Mouse (Mus musculus) layer of hippocampus, adult 8-10 months (tissue): ENCODE results near the gene Itm2a. TPM values are rescaled to one million over a fixed set of nuclear protein-coding genes. Genes with fewer than 3 reads are reported as not detected.

Experiments
- DNase-seq, 2 experiments: peaks; one replicate each; pipeline ENCODE4 v3.0.0; 2022; ENCODE audit warnings: low spot score in 2 of 2
- total RNA-seq, 4 experiments: library from RNA; stranded (reverse); gene quantifications; 2 replicates each; pipeline ENCODE4 v1.2.4; 2022

Gene Itm2a
- total RNA-seq = 10 to 100 TPM; 32.8 to 38.9 (median 35.3) TPM

DNA sequence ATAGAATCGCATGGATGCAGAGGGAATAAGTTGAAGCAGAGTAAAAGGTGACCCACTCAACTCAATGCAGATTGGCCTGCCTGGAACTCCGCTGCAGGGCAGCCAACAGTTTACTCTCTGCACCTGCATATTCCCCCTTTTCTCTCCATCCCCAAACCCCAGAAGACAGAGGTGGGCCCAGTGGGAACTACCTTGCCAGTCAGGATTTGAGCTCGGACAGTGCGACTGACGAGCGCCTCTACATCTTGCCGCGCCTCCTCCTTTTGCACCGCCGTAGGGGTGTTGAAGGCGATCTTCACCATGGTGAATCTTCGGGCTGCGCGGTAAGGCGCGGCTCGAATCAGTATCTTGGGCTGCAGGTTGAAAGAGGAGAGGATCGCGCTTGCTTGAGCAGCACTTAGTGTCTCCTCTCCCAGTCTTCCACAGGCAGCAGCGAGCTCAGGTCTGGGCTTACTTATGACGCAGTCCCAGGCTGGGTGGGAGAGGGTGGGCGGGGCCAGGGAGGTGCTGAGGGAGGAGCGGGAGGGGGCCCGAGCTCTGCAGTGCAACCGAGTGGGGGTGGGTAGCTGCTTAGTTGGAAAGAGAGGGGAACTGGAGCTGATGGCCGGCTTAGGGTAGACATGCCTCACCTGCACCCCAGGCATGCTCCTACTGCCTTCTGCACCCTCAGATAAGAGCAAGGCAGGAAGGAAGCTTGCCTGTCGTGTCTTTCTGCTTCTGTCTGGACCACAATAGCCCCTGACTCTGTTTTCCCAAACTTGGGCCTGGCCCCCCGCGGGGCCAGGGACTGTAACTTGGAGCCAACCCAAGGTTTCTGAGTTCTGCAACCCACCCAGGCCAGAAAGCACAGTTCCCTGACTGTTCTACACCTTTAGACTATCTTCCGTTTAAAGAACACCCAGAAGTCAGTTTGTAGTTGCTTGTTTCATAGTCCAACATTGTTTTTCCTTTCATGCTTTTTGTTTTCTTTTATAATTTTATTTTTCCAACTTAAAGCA, at the start of gene Itm2a:
Itm2a (minus strand) TSS at position 462 of the 998 bp plus-strand sequence.
- peak in 1 of 2 experiments; percentile 1 for DNase-seq

DNA sequence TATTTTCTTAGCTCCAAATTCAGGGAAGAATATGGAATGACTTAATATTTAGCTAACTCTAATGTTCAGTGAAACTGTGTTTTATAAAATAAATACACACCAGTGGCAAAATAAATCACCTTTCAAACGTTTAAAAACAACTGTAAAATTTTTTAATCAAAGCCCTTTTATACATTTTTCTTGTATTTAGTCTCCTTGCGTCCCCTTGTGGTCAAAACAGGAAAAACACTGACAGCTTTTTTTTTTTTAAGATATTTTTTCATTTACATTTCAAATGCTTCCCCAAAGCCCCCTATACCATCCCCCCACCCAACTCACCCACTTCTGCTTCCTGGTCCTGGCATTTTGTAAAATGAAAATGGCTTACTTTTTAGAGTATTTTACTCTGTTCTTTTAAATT, 32.7 kb upstream of the Itm2a start:
- DNase-seq = no peak

DNA sequence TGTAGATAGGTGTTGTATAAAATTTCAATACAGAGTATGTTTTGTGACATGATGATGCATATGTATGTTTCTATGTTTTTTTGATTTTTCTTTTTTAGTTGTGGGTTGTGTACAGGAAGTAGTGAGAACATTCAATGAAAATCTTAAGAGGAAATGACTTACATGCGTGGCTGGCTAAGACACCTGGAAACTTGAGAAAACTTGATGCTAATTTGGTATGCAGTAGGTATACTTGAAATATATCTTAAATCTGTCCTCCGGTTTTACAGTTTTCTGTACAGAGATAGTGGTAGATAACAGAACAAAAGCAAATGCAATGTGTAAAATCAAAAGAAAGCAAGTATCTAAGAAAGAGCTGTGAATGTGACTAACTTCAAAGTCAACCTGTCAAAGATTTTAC, 18.1 kb upstream of the Itm2a start:
- no peak for DNase-seq

DNA sequence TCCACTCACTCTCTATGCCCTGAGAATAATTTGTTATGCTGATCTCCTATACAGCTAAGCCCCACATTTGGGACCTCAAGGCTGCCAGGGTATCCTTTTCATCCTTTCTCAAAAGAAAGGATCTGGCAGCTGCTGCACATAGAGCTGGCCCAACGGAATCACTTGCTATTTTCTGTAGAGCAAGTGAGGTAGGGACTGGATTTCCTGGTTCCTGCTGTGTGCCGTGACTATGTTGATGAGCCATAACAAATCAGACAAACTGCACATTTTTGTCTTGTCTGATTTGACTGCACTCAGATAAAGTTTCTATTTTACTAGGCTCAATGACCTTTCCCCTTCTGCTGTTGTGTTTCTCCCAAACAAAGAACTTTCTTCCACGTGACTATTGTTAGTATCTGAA, 14.2 kb upstream of the Itm2a start:
- DNase-seq = no peak

DNA sequence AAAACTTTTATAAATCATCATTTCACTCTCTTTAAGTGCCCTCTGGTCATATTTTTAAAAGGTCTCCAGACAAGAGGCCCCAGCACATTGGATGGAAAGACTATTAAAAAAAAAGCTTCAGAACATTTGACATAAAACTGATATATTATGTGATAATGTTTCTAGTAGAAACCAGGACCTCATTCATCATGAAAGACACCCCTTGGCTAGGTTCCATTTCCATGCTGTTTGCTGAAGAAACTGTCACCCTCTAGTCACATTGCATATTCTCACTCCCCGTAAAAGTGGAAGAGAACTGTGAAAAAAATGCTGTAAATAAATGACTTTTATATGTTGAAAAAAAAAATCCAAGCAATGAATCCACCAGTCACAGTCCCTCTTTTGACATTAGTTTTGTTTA, 12.8 kb upstream of the Itm2a start:
- DNase-seq = no peak

DNA sequence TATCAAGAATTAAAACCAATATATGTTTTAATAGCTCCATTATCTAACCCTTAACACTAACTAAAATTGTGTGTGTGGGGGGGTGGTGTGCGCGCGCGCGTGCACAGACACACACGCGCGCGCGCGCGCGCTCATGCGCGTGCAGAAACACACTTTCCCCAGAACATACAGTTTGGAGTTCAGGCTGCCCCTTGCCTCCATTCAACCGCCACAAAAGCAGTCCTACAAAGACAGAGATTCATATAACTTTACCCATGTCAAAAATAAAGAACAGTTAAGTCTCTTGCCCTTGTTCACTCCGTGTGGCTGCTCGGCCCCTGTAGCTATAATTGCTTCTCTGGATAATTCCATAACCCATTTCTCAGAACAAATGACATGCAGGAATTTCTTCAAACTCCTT, 695 bp downstream of the Itm2a start:
- DNase-seq = no peak

DNA sequence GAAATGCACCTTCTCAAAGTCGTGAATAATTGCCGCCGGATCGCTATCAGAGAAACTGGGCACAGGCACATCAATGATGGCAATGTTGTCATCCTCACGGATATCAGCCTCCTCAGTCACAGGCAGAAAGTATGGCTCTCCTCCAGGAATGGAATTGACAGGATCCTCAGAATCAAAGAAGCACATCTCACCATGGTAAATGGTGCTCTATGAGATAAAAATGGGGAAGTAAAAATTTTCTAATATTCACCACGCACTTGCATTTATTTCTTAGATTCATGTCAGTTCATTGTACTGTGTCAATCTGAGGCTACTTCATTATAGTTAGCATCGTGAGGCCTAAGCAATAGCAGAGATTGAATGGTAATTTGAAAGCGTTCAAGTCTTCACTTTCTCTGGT, 4.1 kb downstream of the Itm2a start:
- no peak for DNase-seq

DNA sequence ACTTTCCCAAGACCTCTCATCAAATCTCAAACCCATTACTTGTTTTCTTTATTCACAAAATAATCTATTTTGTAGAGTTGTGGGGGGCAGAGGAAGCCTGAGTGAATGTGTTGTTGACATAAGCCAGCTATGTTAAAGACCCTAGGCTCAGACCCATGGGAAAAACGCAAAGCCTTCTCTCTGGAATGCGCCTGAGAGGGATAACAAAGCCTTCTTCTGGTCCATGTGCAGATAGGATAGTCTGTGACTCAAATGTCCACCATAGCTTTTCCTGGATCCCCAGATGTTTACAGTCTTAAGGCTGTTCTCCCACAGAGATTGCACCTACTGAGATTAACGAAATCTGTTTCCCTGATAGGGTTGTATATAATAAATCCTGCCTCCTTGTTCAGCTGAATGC, 9.9 kb downstream of the Itm2a start:
- no peak for DNase-seq

DNA sequence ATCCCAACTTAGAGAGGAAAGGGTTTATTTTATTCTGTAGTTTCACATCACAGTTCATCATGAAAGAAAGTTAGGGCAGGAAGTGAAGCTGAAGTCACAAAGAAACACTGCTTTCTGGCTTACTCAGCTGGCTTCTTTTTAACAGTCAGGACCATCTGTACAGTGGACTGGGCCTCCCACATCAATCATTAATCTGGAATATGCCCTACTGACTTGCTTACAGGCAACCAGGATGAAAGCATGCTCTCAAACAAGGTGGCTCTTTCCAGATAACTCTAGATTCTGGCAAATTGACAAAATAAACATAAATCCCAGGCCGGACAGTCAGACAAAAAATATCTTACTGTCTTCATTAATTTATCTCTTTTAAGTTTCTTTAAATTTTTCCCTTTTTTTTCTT, 27.8 kb downstream of the Itm2a start:
- DNase-seq = no peak

Other genes starting within 250 kb of the Itm2a start
- gene Gpr174, start 147.5 kb downstream of the Itm2a start, total RNA-seq = not detected